Mouse (Mus musculus): ENCODE results near the gene Ndufs5.

GRCm38 (mm10) chr4:123749484-123750130 lies 31.6 kb upstream of the Ndufs5 start:
- TF ChIP-seq CTCF (IDR thresholded peaks at IDR 0.05; ENCODE audit: borderline replicate concordance, insufficient read depth, low read depth, low read length) (no peak), POLR2A (IDR thresholded peaks at IDR 0.05; ENCODE audit: borderline replicate concordance, insufficient read depth, low read length) (no peak)

Measured in cerebellum, adult 2 months (tissue).